Mouse (Mus musculus): ENCODE measurements around the gene Med16.
A peak's percentile ranks its signal among the peaks of the same experiment; 100 is the strongest.

Gene Med16

DNA sequence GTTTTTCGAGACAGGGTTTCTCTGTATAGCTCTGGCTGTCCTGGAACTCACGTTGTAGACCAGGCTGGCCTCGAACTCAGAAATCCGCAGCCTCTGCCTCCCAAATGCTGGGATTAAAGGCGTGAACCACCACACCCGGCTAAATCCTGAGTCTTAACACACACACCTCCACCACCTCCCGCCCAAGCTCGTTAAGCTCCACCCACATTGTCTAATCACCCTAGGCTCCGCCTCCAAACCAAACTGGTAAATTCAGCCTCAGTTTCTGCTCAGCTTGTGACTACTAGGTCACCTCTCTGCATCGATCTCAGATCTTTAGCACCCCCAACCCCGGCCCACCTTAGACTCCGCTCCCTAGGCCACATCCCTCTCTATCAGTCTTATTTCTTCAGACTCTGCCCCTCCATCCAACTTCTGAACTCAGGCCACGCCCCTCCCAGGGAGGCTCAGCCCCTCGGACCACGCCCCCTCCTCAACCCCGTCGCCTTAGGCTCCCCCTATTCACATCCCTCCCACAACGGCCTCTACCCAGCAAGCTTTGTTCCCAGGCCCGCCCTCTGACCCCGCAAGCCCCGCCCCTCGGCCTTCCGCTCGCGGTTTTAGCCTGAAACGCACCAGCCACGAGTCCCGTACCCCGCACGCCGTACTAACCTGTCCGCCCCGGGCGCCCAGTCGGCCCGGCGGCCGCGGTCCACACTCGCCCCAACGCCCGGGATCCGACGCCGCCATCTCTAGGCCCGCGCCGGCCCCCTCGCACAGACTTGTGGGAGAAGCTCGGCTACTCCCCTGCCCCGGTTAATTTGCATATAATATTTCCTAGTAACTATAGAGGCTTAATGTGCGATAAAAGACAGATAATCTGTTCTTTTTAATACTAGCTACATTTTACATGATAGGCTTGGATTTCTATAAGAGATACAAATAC is at the start of gene Med16:
TSS of gene Med16 (minus strand) at position 757 of the 925 bp plus-strand sequence.
- peak; percentile 98 for DNase-seq

- DNase-seq: peak; percentile 88
Measured at GRCm38 (mm10) chr10:79958140-79958816, 49.6 kb upstream of the Med16 start.

DNA sequence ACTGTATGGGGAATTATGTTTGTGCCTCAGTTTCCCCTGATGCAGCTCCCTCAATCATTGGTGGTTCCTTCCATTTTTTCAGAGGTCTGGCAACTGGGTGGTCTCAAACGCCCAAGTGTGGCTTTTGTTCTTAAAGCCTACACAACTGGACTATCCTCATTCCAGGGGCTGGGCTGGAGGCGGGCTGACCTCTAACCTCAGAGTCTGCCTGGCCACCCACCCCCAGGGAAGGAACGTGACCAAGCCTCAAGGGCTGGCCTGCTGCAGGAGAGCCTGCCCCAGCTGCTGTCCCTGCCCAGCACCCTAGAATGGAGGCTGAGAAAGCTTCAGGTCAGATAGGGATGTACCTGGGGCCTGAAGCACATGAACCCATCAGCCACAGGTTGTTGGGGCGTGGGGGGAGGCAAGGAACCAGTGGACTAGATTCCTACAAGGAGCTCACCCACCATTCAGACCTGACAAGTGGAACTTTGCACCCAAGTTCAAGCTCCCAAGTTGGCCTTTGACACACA is 48.0 kb upstream of the Med16 start:
- DNase-seq: no peak

DNA sequence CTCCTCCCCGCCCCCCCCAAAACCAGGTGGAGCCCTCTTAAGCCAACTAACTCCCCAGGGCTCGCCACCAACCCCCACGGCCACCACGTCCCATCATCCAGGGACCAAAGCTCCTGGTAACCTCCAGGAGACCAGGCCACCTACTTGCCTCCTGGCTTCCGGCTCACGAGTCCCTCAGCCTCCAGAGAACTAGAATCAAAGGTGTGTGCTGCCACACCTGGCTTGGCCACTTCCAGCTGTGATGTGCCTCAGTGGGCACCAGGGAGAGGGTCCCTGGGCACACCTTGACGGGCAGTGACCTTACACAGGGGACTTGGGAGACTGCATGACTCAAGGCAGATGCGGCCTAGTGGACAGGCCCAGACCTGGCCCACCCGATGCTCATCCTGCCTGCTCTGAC is 47.0 kb upstream of the Med16 start:
- DNase-seq: no peak

GRCm38 (mm10) chr10:79953946-79954345 is 45.2 kb upstream of the Med16 start:
- DNase-seq: peak; percentile 39

DNA sequence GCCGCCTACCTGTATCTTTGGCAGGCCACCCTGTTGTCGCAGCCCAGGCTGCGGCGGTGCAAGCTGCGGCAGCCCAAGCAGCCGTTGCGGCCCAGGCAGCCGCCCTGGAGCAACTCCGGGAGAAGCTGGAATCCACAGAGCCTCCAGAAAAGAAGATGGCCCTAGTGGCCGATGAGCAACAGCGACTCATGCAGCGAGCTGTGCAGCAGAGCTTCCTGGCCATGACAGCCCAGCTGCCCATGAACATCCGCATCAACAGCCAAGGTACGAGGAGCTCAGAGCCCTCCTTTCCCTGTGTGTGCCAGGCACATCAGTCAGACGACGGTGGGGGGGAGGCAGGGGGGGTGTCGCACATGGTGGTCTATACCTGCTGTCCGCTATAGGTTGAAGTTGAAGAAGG is 41.9 kb upstream of the Med16 start:
- no peak for DNase-seq

- DNase-seq: no peak
Measured at GRCm38 (mm10) chr10:79949873-79950272, 41.1 kb upstream of the Med16 start.

DNA sequence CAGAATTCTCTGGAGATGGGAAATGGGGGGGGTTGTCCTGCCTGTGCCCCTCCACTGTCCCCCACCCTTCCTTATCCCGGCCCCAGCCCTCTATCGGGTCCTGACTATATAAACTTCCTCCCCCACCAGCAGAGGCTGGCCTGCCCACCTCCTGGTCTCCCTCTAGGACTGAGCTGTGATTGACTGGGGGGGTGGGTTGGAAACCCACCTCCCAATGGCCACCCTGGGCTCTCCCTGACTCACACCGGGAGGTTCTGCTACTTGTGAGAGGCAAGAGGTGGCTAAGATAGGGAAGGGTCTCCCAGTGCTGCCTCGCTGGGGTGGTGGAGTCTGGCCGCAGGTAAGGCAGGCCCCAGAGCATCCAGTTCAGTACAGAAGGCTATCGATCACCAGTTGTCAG is 38.8 kb upstream of the Med16 start:
- no peak for DNase-seq

DNA sequence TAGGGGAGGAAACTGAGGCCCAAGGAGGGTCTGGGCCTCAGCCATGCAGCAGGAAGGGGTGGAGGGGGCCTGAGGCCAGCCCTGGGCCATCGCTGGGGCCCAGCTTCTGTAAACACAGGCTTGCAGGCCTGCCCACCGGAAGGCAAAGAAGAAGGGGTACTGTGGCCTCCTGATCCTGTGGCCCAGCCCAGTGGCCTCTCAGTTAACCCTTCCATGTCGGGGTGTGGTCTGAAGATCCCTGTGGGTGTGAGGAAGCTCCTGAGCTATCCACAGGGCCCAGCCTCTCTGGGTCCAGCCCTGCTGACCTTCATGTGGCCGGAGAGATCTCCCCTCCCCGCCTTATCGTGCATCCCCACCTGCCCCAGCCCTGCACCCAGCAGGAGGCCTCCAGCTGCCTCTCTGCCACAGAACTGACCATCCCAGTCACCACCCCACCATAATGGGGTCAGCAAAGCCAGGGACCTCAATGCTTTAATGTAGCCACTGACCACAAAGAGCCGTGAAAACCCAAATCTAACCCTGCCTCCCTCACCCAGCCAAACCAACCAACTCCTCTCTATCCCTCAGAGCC is 38.1 kb upstream of the Med16 start:
- DNase-seq: peak; percentile 47

- DNase-seq: peak; percentile 76
Measured at GRCm38 (mm10) chr10:79945507-79946234, 36.9 kb upstream of the Med16 start.

DNA sequence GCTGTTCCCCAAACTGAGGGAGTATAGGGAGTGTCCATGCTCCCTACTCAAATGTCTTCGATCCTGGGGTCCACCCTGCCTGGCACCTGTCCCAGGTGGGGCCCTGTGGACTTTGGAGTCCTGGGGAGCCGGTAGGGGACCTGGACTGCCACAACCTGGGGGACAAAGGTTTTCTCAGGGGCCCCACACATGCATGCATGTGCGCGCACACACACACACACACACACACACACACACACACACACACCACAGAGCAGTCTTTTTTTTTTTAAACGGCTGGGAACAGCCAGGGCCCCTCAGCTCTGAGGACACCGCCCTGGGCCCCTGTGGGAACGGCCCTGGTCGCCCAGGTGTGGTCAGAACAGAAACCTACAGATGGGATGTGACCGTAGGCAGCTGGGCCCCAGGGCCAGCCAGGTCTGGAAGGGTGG is 34.8 kb upstream of the Med16 start:
- DNase-seq: no peak

DNA sequence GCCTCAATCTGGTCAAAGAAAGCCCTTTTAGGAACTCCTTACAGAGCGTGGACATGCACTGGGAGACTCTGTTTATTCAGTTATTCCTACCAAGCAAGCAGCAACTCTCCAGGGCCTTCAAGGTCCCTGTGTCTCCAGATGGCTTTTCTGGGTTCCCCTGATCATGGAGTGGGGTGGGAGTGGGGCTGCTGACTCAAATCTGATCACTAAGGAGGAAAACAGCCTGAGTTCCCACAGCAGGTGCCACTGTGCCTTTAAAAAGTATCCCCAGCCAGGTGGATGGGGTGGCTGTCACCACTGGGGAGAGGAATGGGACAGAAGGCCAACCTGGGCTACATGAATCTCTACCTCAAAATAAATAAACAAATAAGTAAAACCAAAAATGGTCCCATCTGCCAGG is 34.3 kb upstream of the Med16 start:
- no peak for DNase-seq

DNA sequence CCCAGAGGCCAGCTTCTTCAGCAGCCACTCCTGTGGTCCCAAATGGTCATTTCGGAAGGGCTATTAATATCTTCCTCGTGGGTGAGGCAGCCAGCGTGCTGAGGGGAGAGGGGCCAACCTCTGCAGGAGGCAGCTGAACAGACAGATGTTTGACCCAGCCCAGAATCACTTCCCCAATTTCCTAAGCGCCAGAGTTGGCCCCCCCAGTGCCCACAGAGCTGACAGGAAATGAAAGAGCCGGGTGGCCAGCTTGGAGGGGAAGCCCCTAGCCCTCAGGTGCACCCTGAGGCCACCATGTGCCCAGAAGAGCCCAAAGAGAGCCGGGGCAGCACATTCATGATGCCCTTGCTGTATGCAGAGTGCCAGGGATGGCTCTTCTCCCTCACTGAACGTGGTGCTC is 32.0 kb upstream of the Med16 start:
- no peak for DNase-seq

DNA sequence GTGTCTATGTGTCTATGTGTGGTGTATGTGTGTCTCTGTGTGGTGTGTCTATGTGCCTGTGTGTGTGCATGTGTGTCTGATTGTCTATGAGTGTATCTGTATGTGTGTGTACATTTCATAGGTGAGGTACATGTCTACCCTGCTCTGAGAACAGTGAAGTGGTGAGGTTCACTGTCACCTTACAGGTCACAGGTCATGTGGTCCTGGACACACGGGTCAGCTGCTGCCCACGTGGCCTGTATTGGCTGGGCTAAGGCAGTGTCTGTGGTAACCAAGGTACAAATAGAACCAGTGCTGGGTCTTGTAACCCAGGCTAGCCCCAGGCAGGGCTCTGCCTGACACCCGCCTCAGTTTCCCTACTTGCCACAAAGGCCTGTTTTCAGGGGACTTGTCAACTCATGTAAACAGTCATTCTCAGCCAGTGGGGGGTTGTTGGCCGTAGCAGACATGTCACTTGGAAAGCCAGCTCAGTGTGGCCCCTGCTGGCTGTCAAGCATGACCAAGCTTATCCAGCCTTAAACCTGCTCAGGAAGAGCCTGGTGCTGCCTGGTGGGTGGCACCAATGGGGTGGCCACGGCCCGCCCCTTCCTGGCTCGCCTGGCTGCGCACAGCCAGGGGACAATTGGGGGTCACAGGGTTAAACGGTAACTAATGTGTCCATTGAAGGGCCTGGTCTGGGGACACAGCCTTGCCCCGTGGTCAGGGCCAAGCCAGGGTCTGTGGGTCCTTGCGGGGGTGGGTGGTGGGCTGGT is 29.2 kb upstream of the Med16 start:
- no peak for DNase-seq

DNA sequence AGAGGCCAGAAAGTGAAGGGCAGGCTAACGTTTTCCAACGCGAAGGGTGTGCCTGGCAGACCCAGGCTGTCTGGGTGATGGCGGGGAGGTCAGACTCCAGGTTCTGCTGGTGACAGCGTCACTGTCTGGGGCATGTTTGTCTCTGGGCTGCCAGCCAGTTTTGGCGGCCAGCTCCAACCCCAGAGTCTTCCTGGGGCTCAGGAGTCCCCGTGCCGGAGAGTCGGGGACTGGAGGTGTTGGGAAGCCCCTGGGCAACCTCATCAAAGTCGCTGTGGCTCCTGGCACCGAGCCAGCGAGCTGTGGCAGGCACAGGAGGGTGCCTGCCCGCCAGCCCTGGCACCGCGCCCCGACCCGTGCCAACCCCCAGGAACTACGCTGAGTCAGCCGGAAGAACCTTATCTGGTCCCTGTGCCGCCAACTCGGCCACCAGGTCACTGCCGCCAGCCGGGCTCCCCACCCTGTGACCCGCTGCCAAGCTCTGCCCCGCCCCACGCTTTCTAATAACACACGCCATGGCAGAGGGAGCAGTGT is 28.3 kb upstream of the Med16 start:
- no peak for DNase-seq

GRCm38 (mm10) chr10:79936284-79936910 is 27.7 kb upstream of the Med16 start:
- DNase-seq: no peak

- DNase-seq: no peak
Measured at GRCm38 (mm10) chr10:79934794-79935569, 26.3 kb upstream of the Med16 start.

- no peak for DNase-seq
Measured at GRCm38 (mm10) chr10:79934272-79934721, 25.6 kb upstream of the Med16 start.

GRCm38 (mm10) chr10:79933861-79934260 is 25.1 kb upstream of the Med16 start:
- no peak for DNase-seq

- DNase-seq: no peak
Measured at GRCm38 (mm10) chr10:79933145-79933679, 24.5 kb upstream of the Med16 start.
